Mouse (Mus musculus) cerebellum, postnatal 25 days (tissue): Measurements from ENCODE around the gene Mafk.
"Not testable (repeated sequence)": the region's sequence is repeated elsewhere in the genome, so short reads cannot be mapped to it uniquely, and the experiment has no call there.

Experiments
- DNase-seq, 2 experiments: peaks; one replicate each; pipeline ENCODE4 v3.0.0; 2021; ENCODE audit warnings: mixed read lengths in 2 of 2

Gene Mafk

GRCm38 (mm10) chr5:139791227-139792158 lies at the start of gene Mafk:
TSS of gene Mafk (plus strand) at chr5:139791513.
- peak; percentile 84 to 91 for DNase-seq

GRCm38 (mm10) chr5:139742640-139743039 lies 48.7 kb upstream of the Mafk start:
- DNase-seq, result not testable (repeated sequence)

- DNase-seq, result peak; percentile 52 to 72
These were observed 45.5 kb upstream of the Mafk start for GRCm38 (mm10) chr5:139745771-139746170.

GRCm38 (mm10) chr5:139749413-139750125 lies 41.7 kb upstream of the Mafk start:
- DNase-seq, result peak in 1 of 2 experiments; percentile 63

- DNase-seq, result peak; percentile 76 to 81
These were observed 40.8 kb upstream of the Mafk start for GRCm38 (mm10) chr5:139750535-139750934.

GRCm38 (mm10) chr5:139754753-139755152 lies 36.6 kb upstream of the Mafk start:
- DNase-seq, result peak; percentile 74 to 82

DNA sequence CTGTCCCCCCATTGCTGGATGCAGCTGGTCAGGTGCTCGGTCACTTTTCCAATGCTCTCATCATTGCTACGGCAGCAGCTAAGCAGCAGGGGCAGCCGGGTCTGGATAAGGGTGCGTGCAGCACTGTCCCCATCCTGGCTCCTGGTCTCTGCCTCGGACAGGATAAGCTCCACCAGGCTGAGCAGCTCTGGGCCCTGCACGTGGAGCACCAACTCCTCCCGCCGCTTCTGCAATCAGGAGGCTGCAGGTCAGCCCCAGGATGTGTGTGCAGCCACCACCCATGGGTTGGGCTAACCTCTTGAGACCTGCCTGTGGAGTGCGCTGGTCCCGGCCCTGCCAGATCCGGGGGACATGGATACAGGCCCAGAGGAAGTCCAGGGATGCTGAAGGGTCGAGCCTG lies 35.2 kb upstream of the Mafk start:
- no peak for DNase-seq

DNA sequence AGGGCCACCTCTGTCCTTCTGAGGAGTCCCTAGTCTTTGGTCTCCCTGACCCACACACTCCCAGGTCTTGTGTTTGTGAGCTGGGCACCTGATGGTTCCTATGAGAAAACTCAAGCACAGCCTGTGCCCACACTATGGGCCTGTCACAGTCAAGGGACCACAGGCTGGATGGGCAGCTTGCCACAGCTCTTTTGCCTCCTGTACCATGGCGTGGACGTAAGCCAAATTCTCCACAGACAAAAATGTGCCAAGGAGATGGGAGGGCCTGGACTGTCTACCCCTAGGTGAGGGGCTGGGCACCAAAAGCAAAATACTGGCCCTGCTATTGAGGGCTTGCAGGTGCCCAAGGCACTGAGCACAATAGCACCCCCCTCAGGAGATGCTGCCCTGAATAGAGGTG lies 34.7 kb upstream of the Mafk start:
- peak in 1 of 2 experiments; percentile 58 for DNase-seq

DNA sequence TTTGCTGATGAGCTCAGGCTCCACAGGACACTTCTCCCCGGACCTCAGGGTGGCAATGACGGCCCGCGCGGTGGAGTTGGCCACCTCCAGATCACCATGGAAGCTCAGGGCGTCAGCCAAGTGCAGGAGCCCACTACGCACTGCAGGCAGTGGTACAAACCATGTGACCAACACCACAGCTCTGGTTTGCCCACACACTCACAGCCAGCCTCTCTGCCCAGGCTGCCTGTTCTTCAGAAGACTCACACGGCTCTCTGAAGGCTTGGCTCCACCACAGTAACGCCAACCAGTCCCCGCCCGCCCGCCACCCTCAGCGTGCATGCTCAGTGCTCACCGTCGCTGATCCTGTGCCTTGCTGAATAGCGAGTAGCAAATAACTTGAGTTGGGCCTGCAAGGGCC lies 33.2 kb upstream of the Mafk start:
- DNase-seq, result no peak

- peak in 1 of 2 experiments; percentile 58 for DNase-seq
These were observed 27.0 kb upstream of the Mafk start for GRCm38 (mm10) chr5:139764296-139764695.

- peak in 1 of 2 experiments; percentile 6 for DNase-seq
These were observed 23.1 kb upstream of the Mafk start for GRCm38 (mm10) chr5:139768216-139768615.

DNA sequence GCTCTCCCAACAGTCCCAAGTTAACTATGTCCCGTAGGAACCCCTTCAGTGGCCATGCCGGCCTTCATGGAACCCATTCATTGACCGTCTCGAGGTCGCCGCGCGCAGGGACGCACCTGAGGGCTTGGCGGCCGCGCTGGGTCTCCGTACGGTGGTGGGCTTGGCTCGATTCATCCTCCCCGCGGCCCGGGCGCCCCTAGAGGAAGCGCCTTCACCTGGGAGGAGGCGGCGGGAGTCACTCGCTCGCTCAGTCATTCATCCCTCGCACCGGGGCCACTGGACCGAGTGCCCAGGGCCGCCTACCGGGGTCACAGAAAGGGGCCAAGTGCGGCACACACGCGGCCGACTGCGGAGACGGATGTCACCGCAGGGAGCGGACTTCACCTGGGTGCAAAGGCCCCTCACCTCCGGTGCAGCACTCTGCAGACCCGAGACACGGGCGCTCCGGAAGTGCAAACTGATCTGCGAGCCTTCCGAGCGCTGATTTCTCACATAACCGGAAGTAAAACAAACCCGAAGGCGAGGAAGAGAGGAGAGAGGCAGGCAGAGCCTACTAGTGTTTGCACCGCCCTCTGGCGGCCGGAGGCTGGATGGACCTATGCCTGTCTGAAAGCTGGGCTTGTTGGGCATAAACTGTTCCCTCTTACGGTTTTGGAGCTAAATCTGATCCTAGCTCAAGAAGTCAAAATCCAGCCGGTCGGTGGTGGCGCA lies 15.9 kb upstream of the Mafk start, which contains the start of gene Ints1:
Gene Ints1 (minus strand): TSS at position 459 of the 711 bp plus-strand sequence.
- peak; percentile 96 to 99 for DNase-seq

- no peak for DNase-seq
These were observed 14.3 kb upstream of the Mafk start for GRCm38 (mm10) chr5:139776966-139777365.

DNA sequence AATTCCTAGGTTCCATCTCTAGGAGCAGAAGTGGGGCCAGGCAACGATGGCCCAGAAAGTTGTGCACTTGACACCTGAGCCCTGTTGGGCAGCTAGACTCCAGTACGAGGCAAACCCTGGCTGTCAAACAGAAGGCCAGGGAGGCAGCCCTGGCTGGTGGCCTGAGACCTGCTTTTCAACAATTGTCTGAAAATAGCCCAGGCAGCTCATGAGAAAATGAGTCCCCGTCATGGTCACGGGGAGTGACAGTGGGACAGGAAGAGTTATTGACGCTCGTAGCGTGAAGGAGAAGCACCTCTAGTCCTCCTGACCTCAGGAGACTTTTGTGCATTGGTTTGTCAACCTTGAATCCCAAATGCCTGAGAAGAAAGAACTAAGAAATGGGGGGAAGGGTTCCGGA lies 9.9 kb upstream of the Mafk start:
- no peak for DNase-seq

GRCm38 (mm10) chr5:139789466-139789865 lies 1.8 kb upstream of the Mafk start:
- DNase-seq, result no peak

GRCm38 (mm10) chr5:139792159-139792775 lies 954 bp downstream of the Mafk start:
- no peak for DNase-seq

DNA sequence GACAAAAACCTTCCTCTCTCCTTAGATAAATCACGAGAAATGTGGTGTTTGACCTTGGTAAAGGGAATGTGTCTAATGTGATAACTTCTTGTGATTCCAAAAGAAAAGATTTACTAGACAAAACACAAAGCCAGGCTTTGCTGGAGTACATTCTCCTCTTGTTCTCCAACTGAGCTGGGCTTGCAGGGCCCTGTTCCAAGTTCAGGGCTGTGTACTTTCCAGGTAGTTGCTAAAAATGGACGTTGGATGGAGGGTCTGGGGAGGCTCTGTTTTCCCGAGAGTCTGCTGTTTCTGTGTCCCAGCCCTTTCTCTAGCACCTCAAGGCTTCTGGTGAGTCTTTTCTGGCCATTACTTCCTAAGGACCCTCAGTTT lies 1.6 kb downstream of the Mafk start:
- no peak for DNase-seq

DNA sequence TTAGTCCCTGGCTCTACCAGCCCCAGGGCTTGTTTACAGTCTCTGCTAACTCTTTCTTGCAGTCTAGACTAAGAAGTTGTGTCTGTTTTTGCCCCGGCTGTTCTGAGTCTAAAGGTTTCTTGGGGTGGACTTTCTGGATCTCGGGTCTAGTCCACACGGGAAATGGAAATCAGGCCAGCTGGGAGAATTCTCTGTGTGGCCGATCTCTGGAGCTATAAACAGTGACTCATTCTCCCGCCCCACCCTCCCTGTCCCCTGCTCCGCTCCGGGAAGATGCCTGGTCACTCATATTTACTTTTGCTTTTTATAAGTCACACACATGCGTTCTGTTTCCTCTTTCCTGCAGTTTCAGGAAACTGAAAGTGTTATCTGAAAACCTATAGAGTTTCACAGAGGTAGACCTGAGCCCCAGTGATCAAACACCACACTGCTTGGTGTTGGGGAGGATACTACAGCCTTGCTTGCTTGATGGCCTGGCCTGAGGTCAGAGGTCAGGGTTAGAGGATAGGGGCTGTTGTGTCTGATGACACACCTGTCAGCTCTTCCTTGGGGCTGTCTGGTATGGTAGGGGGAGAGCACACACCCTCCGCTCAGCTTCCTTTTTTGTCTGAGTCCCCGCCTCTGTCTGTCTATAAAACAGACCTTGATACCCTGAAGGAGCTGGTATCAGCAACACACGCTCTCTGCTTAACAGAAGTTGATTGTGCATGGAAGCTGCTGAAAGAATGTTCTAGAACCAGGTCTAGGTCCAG lies 2.2 kb downstream of the Mafk start:
- DNase-seq, result no peak

DNA sequence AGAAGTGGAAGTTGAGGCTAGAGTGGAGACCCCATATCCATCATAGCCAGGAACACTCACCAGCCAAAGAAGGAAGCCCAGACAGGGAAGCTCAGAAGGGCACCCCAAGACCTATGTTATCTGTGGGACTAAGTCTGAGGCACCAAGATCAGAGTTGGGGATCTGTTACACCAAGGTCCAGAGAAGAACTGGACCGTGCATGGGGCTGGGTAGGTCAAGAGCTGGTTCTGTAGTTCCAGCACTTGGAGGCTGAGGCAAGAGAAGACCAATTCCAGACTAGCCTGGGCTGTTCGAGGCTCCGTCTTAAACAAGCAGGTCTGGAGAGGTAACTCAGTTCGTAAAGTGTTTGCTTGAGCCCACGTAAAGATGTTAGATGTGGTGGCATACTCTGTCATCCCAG lies 2.8 kb downstream of the Mafk start:
- DNase-seq, result no peak

DNA sequence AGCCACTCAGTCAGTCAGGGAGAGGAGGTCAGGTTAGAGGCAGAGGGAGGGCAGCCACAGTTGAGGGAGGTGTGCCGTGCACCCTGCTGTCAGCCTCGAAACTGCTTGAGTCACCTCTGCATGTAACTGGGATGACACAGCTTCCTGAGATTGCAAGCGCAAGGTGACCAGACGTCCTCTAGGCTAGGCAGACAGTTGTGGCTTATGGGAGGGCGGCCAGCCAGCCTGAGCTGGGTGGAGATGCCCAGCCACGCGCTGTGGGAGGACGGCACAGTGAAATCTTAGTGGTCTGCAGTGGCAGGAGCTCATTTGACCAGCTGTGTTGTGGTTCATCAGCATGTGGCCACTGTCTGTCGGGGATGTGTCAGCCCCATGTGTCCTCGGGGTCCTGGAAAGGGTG lies 3.6 kb downstream of the Mafk start:
- no peak for DNase-seq

GRCm38 (mm10) chr5:139796001-139796620 lies 4.8 kb downstream of the Mafk start:
- no peak for DNase-seq
